Mouse (Mus musculus) G1E (cell line): ENCODE results near the gene Tubgcp4.

Experiments used
- CTCF ChIP-seq: IDR thresholded peaks from 2 replicates; pipeline ENCODE4 v1.5.1; 2012; ENCODE audit warnings: low read depth, low read length, inconsistent platforms, mixed read lengths
- GATA1 ChIP-seq: IDR thresholded peaks from 2 replicates; pipeline ENCODE4 v1.6.1; 2012; ENCODE audit warnings: borderline replicate concordance, low read length, inconsistent platforms, mixed read lengths

- TF ChIP-seq CTCF (no peak), GATA1 (no peak)
These were observed 13.0 kb downstream of the Tubgcp4 start for GRCm38 (mm10) chr2:121183431-121183830.
